Mouse (Mus musculus): ENCODE results near the gene Lctl. TPM values are rescaled to one million over a fixed set of nuclear protein-coding genes. Genes with fewer than 3 reads are reported as not detected.
A peak's percentile ranks its signal among the peaks of the same experiment; 100 is the strongest.
"Not testable (repeated sequence)": the region's sequence is repeated elsewhere in the genome, so short reads cannot be mapped to it uniquely, and the experiment has no call there.

The Lctl gene
- polyA plus RNA-seq, 1 experiment from 2014 or later: 0.11 TPM

DNA sequence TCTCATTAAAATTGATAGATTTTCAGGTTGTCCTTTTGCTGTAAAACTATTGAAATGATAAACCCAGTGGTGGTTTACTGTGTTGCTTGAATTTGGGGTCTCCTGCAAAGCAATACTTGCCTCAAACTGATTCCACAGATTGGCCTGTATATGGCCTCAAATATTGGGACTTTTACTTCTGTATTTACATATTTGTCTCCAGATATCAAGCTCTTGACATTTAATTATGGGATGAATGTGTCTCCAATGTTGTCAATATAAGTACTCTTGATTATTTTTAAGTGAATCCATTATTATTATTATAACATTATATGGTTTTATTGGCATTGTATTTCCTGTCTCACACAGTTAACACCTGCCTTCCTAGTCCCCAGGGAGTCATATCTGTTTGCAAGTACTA is 57.4 kb downstream of the Lctl start:
- no peak for DNase-seq (ENCODE audit: low spot score)
- H3K27me3 ChIP-seq (replicated peaks; ENCODE audit: low read depth, poor library complexity, severe bottlenecking): no peaks in the 10 kb centered on the region
- H3K36me3 ChIP-seq (replicated peaks): peaks cover 48% of the 10 kb centered on the region
- no peaks in the 10 kb centered on the region for H3K9me3 ChIP-seq
- H3K4me1 ChIP-seq: peaks cover 25% of the 10 kb centered on the region
- H3K27ac ChIP-seq (replicated peaks): peak overlapping the region; percentile 97; the same call in 1 of the 2 replicates
- peak overlapping the region; percentile 74 for H3K4me3 ChIP-seq

DNA sequence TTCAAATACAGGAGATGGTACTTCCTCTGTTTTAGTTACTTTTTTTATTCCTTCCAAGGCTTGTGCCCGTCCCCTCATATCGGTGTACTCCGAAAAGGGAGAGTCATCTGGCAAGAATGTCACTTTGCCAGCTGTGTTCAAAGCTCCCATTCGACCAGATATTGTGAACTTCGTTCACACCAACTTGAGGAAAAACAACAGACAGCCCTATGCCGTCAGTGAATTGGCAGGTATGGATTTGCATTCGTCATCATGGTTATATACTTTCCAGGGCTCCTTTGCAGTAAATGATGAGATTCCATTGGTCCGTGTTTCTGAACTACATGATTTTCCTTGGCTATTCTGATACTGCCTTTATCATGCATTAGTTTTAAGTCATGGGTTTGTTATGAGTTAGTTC is 57.8 kb downstream of the Lctl start:
- Histone ChIP-seq H3K4me1 (peaks cover 29% of the 10 kb centered on the region), H3K27me3 (replicated peaks; ENCODE audit: low read depth, poor library complexity, severe bottlenecking) (no peaks in the 10 kb centered on the region), H3K9me3 (no peaks in the 10 kb centered on the region), H3K27ac (replicated peaks) (no peak overlapping the region), H3K36me3 (replicated peaks) (peaks cover 47% of the 10 kb centered on the region), H3K4me3 (peak overlapping the region; percentile 74)
- DNase-seq (ENCODE audit: low spot score): no peak
- WGBS: 74% methylated on average over 8 of the region's 8 CpGs

DNA sequence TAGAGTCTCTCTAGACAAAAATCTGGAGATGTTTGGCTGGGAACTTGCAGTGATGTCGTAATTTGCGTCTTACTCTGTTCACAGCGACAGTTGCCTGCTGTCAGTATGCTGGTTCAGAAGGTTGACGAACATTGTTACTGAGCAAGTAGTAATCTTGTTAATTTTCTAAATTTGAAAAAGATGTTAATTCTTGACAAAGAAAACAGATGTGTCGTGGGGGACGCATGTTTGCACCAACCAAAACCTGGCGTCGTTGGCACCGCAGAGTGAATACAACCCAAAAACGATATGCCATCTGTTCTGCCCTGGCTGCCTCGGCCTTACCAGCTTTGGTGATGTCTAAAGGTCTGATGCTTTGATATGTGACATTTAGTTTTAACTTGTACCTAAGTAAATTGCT is 58.4 kb downstream of the Lctl start:
- Histone ChIP-seq H3K4me1 (peaks cover 33% of the 10 kb centered on the region), H3K9me3 (no peaks in the 10 kb centered on the region), H3K4me3 (peak overlapping the region; percentile 74; the same call in 1 of the 2 replicates), H3K27me3 (replicated peaks; ENCODE audit: low read depth, poor library complexity, severe bottlenecking) (no peaks in the 10 kb centered on the region), H3K27ac (replicated peaks) (no peak overlapping the region), H3K36me3 (replicated peaks) (peaks cover 52% of the 10 kb centered on the region)
- 90% methylated on average over 11 of the region's 11 CpGs for WGBS
- DNase-seq (ENCODE audit: low spot score): no peak

DNA sequence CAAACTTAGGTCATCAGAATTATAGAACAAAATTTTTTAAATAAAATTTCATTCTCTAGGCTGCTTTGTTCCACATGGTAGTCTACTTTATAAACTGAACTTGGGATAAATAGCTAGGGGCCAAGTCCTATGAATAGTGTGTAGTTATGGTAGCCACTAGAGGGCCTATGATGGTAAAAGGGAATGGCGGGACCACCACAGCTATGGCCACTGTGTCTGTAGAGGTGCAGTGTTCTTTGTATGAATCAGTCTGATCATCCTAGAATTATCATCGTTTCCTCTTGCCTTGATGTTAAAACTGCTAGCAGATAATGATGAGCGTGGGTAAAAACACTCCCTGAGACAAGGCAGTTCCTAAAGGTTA is 61.6 kb downstream of the Lctl start:
- DNase-seq (ENCODE audit: low spot score): peak; percentile 38
- Histone ChIP-seq H3K36me3 (replicated peaks) (peaks cover 83% of the 10 kb centered on the region), H3K27me3 (replicated peaks; ENCODE audit: low read depth, poor library complexity, severe bottlenecking) (no peaks in the 10 kb centered on the region), H3K27ac (replicated peaks) (peak overlapping the region; percentile 73), H3K4me1 (peaks cover 21% of the 10 kb centered on the region), H3K4me3 (peak overlapping the region; percentile 72), H3K9me3 (no peaks in the 10 kb centered on the region)
- 37% methylated on average over 3 of the region's 3 CpGs for WGBS

DNA sequence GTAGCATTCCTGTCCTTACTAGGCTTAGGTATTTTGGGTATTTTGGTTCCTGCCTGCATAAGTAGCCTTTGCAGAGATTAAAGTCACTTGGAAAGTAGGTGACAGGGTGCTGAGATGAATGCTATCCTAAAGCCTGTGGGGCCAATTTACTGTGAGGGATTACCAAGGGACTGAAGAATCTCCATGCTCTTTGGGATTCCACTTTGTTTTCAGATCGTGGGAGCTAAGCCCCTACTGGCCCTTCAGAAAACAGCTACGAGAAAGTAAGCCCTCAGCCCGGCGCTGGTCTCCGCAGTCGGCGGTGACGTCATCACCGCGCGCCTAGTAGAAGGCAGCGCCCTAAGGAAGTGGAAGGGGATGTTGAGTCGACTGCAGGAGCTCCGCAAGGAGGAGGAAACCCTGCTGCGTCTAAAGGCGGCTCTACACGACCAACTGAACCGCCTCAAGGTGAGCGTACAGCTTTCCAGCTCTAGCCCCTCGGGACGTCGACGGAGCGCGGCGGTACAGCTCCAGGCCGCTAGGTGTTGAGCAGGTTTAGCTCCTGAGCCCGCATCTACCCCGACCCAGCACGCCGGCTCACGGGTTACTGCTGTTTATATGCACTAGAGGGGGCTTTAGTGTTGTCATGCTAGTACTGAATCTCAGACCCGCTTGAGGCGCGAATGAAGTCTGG is 62.2 kb downstream of the Lctl start, which contains the start of gene Snapc5:
TSS of gene Snapc5 (plus strand) at position 301 of the 673 bp plus-strand sequence.
- H3K4me3 ChIP-seq: peak within 1 kb of the TSS; percentile 72
- H3K9me3 ChIP-seq: no peaks in the 10 kb centered on the region
- H3K4me1 ChIP-seq: peaks cover 20% of the 10 kb centered on the region
- H3K27me3 ChIP-seq (replicated peaks; ENCODE audit: low read depth, poor library complexity, severe bottlenecking): no peaks in the 10 kb centered on the region
- WGBS: under 1% methylated on average over 35 of the region's 35 CpGs
- DNase-seq (ENCODE audit: low spot score): peak; percentile 93
- H3K27ac ChIP-seq (replicated peaks): peak within 1 kb of the TSS; percentile 73
- H3K36me3 ChIP-seq (replicated peaks): peaks cover 86% of the 10 kb centered on the region

DNA sequence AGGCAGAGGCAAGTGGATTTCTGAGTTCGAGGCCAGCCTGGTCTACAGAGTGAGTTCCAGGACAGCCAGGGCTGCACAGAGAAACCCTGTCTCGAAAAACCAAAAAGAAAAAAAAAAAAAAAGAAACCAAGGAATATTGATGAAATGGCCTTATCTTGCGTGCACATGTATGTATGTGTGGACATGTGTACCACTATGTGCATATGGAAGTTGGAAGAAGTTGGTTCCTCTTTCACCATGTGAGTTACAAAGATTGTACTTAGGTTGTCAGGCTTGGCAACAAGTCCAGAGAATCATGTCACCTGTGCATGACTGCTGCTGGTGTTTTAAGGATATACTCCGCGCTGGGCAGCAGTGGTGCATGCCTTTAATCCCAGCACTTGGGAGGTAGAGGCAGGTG is 66.3 kb downstream of the Lctl start:
- not testable (repeated sequence) for H3K4me1 ChIP-seq; DNase-seq (ENCODE audit: low spot score); H3K4me3 ChIP-seq; H3K27ac ChIP-seq (replicated peaks); H3K27me3 ChIP-seq (replicated peaks; ENCODE audit: low read depth, poor library complexity, severe bottlenecking); H3K9me3 ChIP-seq
- WGBS: 85% methylated on average over 5 of the region's 5 CpGs
- peaks cover 87% of the 10 kb centered on the region for H3K36me3 ChIP-seq (replicated peaks)

DNA sequence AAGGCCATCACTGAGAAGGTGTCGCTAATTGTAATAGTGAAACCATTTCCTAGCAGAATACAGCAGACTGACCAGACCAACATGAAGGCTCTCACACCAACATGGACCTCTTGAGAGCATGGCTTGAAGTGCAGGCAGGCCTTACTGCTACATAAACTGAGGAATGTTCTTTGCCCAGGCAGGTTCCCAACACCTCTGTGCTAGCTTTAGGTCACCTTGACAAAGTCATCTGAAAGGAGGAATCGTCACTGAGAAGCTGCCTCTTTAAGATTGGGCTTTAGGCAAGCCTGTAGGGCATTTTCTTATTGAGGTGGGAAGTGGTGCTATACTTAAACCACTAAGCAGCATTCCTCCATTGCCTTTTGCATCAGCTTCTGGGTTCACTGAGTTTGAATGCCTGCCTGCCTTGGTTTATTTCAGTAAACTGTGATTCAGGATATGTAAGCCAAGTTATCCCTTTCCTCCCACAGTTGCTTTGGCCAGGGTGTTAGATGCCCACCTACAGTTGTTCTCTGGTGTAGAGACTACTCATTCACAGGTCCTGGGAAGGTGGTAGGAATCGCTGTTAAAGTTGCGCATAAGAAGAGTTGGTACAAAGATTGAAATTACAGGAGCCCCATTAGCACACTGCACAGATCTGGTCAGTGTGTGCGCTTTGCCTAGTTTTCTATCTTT is 67.4 kb downstream of the Lctl start:
- Histone ChIP-seq H3K36me3 (replicated peaks) (peaks cover 89% of the 10 kb centered on the region), H3K4me1 (peaks cover 8% of the 10 kb centered on the region), H3K9me3 (no peaks in the 10 kb centered on the region), H3K27me3 (replicated peaks; ENCODE audit: low read depth, poor library complexity, severe bottlenecking) (no peaks in the 10 kb centered on the region), H3K4me3 (no peak overlapping the region), H3K27ac (replicated peaks) (no peak overlapping the region)
- 92% methylated on average over 5 of the region's 5 CpGs for WGBS
- no peak for DNase-seq (ENCODE audit: low spot score)

Other genes with a start within 250 kb of the Lctl start
- 7.2 and 7.3 TPM in 2 replicates for gene Smad6, start 95.1 kb upstream of the Lctl start, polyA plus RNA-seq (2016; fragmentation: Nextera tagmentation; extraction: Ambion mirVana)
- 43.7 and 46.1 TPM in 2 replicates for gene Zwilch, start 56.0 kb downstream of the Lctl start, polyA plus RNA-seq (2016; fragmentation: Nextera tagmentation; extraction: Ambion mirVana)
- 1,235 and 1,262 TPM in 2 replicates for gene Rpl4, start 56.2 kb downstream of the Lctl start, polyA plus RNA-seq (2016; fragmentation: Nextera tagmentation; extraction: Ambion mirVana)
- 29.0 and 31.8 TPM in 2 replicates for gene Snapc5, start 62.1 kb downstream of the Lctl start, polyA plus RNA-seq (2016; fragmentation: Nextera tagmentation; extraction: Ambion mirVana)
- 3.9 and 4.4 TPM in 2 replicates for gene Uchl4, start 118.1 kb downstream of the Lctl start, polyA plus RNA-seq (2016; fragmentation: Nextera tagmentation; extraction: Ambion mirVana)
- 82.6 and 89.3 TPM in 2 replicates for gene Map2k1, start 136.5 kb downstream of the Lctl start, polyA plus RNA-seq (2016; fragmentation: Nextera tagmentation; extraction: Ambion mirVana)
- 269 and 272 TPM in 2 replicates for gene Tipin, start 164.4 kb downstream of the Lctl start, polyA plus RNA-seq (2016; fragmentation: Nextera tagmentation; extraction: Ambion mirVana)
- gene Dis3l, start 224.1 kb downstream of the Lctl start, polyA plus RNA-seq (2016; fragmentation: Nextera tagmentation; extraction: Ambion mirVana): 20.0 and 23.1 TPM in 2 replicates

Data from embryonic facial prominence, embryonic 10.5 days (tissue).